In the genomic region with DNA sequence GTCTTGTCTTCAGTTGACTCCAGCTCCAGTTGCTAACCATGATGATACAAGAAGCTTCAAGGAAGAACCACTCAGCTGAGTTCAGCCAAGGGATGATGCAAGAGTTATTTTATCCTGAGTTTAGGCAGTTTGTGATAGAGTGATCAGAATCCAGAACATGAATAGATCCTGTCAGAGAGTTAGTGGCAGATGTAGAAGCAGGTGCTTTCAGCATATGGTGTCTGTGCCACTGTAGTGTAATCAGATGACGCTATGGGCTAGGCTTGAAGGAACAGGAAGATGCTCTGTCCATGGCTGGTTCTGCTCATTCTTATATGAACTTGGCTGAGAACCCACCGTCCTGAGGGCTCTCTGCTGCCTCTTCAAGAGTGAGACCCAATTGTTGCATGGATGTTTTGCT, we compare ENCODE assay signal across 30 mouse cellular contexts. TPM values are rescaled to one million over a fixed set of nuclear protein-coding genes. Genes with fewer than 3 reads are reported as not detected.
DNase-seq lines count a peak whose midpoint lies in the region; ATAC-seq lines count a peak whose summit lies in the region.
"Had no signal": no experiment of that assay in that cellular context is flagged by ENCODE, and none has a peak within 500 bp of the region (broad histone marks: within the 10 kb centered on the region; RNA-seq: fewer than 3 reads in every experiment).

No protein-coding gene starts in this region.

- no peaks in the 10 kb centered on the region for H3K36me3 ChIP-seq in forebrain, embryonic 16.5 days (ENCODE audit: control insufficient read depth, insufficient read depth)
- no peaks in the 10 kb centered on the region for H3K36me3 ChIP-seq in forebrain, embryonic 11.5 days (ENCODE audit: control insufficient read depth, insufficient read depth, low read length)
- H3K36me3 ChIP-seq: embryonic facial prominence, embryonic 10.5 days; embryonic facial prominence, embryonic 13.5 days; G1E; heart, embryonic 10.5 days; heart, embryonic 13.5 days; hindbrain, embryonic 12.5 days; intestine, embryonic 15.5 days had no signal

- H3K9ac ChIP-seq in forebrain, embryonic 16.5 days (replicated peaks; ENCODE audit: low read depth, low read length), result no peak overlapping the region
- no peak overlapping the region for H3K9ac ChIP-seq in forebrain, embryonic 11.5 days (ENCODE audit: low read length)
- H3K9ac ChIP-seq: embryonic facial prominence, embryonic 13.5 days; heart, embryonic 13.5 days; hindbrain, embryonic 12.5 days; intestine, embryonic 15.5 days had no signal

- H3K27ac ChIP-seq in forebrain, embryonic 16.5 days (ENCODE audit: low read length), result 0 out of 2 replicates have a peak overlapping the region, but pooled peaks have one; percentile 19
- no peak overlapping the region for H3K27ac ChIP-seq in forebrain, embryonic 11.5 days (ENCODE audit: low read depth, low read length)
- H3K27ac ChIP-seq: embryonic facial prominence, embryonic 10.5 days; embryonic facial prominence, embryonic 13.5 days; heart, adult 2 months; heart, embryonic 10.5 days; heart, embryonic 13.5 days; hindbrain, embryonic 12.5 days; intestine, embryonic 15.5 days had no signal

- intact Hi-C loops in gastrocnemius, postnatal 36 days (cut with DNase I), result no loop called here
- intact Hi-C loops in left cerebral cortex, postnatal 36 days (cut with DNase I), result no loop called here

- H3K4me2 ChIP-seq in forebrain, embryonic 16.5 days (ENCODE audit: low read length), result no peak overlapping the region
- H3K4me2 ChIP-seq in forebrain, embryonic 11.5 days (ENCODE audit: low read depth, low read length, severe bottlenecking), result no peak overlapping the region
- H3K4me2 ChIP-seq: embryonic facial prominence, embryonic 13.5 days; heart, embryonic 13.5 days; hindbrain, embryonic 12.5 days; intestine, embryonic 15.5 days had no signal

- WGBS in forebrain, embryonic 16.5 days, result 82% methylated on average over 2 of the region's 2 CpGs
- 89% methylated on average over 2 of the region's 2 CpGs for WGBS in forebrain, embryonic 11.5 days

- H3K4me3 ChIP-seq in forebrain, embryonic 16.5 days (replicated peaks; ENCODE audit: low read length), result no peak overlapping the region
- H3K4me3 ChIP-seq in forebrain, embryonic 11.5 days (ENCODE audit: low read depth, low read length), result no peak overlapping the region
- H3K4me3 ChIP-seq: embryonic facial prominence, embryonic 10.5 days; embryonic facial prominence, embryonic 13.5 days; erythroblast, embryonic 14.5 days; heart, adult 2 months; heart, embryonic 10.5 days; heart, embryonic 13.5 days; hindbrain, embryonic 12.5 days; intestine, embryonic 15.5 days had no signal

- no peak for DNase-seq in forebrain, embryonic 11.5 days (ENCODE audit: low spot score)
- peak; percentile 41 for DNase-seq in layer of hippocampus, adult 11-12 months (ENCODE audit: low spot score)
- no peak for DNase-seq in layer of hippocampus, postnatal 10 days (ENCODE audit: low spot score in 2 of 2)
- peak; percentile 37 for DNase-seq in layer of hippocampus, adult 9-10 months (ENCODE audit: low spot score)
- DNase-seq in gastrocnemius, postnatal 36 days, result no peak
- DNase-seq in left cerebral cortex, postnatal 36 days (ENCODE audit: low spot score in 2 of 2), result no peak
- DNase-seq: adrenal gland, postnatal 10 days; adrenal gland, postnatal 36 days; B cell, adult 2 months; cerebellum, adult 11 months; cerebellum, adult 8-10 months; embryo, embryonic 11 days; gastrocnemius, postnatal 25 days; heart, adult 2 months; heart, postnatal 14 days; heart, postnatal 4 days had no signal

- ATAC-seq in forebrain, embryonic 16.5 days, result no peak
- ATAC-seq in forebrain, embryonic 11.5 days (replicated peaks; ENCODE audit: low FRiP score), result no peak
- ATAC-seq: hindbrain, embryonic 16.5 days; intestine, embryonic 15.5 days; Patski had no signal

- H3K4me1 ChIP-seq in forebrain, embryonic 16.5 days (replicated peaks; ENCODE audit: control insufficient read depth, insufficient read depth, low read length), result peaks cover 10% of the 10 kb centered on the region
- H3K4me1 ChIP-seq in forebrain, embryonic 11.5 days (replicated peaks; ENCODE audit: control insufficient read depth, insufficient read depth, low read length), result no peaks in the 10 kb centered on the region
- H3K4me1 ChIP-seq: embryonic facial prominence, embryonic 10.5 days; embryonic facial prominence, embryonic 13.5 days; heart, embryonic 10.5 days; heart, embryonic 13.5 days; hindbrain, embryonic 12.5 days; intestine, embryonic 15.5 days had no signal

- H3K9me3 ChIP-seq in forebrain, embryonic 16.5 days (ENCODE audit: control insufficient read depth, low read length), result no peaks in the 10 kb centered on the region
- no peaks in the 10 kb centered on the region for H3K9me3 ChIP-seq in forebrain, embryonic 11.5 days (ENCODE audit: control insufficient read depth, low read length)
- H3K9me3 ChIP-seq: embryonic facial prominence, embryonic 10.5 days; embryonic facial prominence, embryonic 13.5 days; heart, embryonic 10.5 days; heart, embryonic 13.5 days; hindbrain, embryonic 12.5 days; intestine, embryonic 15.5 days had no signal

- no peaks in the 10 kb centered on the region for H3K27me3 ChIP-seq in forebrain, embryonic 16.5 days (replicated peaks; ENCODE audit: control insufficient read depth, insufficient read depth, low read length)
- no peaks in the 10 kb centered on the region for H3K27me3 ChIP-seq in forebrain, embryonic 11.5 days (ENCODE audit: control insufficient read depth, insufficient read depth, low read length)
- H3K27me3 ChIP-seq: CH12.LX; embryonic facial prominence, embryonic 13.5 days; heart, embryonic 13.5 days; hindbrain, embryonic 12.5 days; intestine, embryonic 15.5 days; Patski had no signal

RNA-seq across cellular contexts. Expression of a gene that starts 43.6 kb away (rescaled TPM):
- 195 and 214 TPM in 2 replicates for polyA plus RNA-seq in forebrain, embryonic 16.5 days (2015; fragmentation: Nextera tagmentation; extraction: Ambion mirVana)
- polyA plus RNA-seq in forebrain, embryonic 11.5 days (2014; fragmentation: Nextera tagmentation; extraction: Ambion mirVana), result 46.9 and 51.6 TPM in 2 replicates
- total RNA-seq in layer of hippocampus, postnatal 10 days (2021), result 100 to 1,000 TPM; 147 to 158 TPM
- total RNA-seq in gastrocnemius, postnatal 36 days (2021), result under 1 TPM in 1 of 2 experiments, not detected in 1; 0.05 TPM
- total RNA-seq in left cerebral cortex, postnatal 36 days (2021), result 100 to 1,000 TPM; 103 to 134 TPM
- total RNA-seq: CH12.LX; gastrocnemius, adult 8-10 months; granulocyte monocyte progenitor cell, adult 5-6 weeks had no signal
- polyA plus RNA-seq: erythroblast, embryonic 14.5 days; G1E; heart, adult 2 months had no signal

Comparison
In these comparisons a context has a peak if more than half of its experiments do, and no peak if none do; other contexts are left out.
1. DNase-seq: peak in layer of hippocampus, adult 11-12 months (single experiment) and layer of hippocampus, adult 9-10 months (single experiment); none in forebrain, embryonic 11.5 days (single experiment), layer of hippocampus, postnatal 10 days (0 of 2), gastrocnemius, postnatal 36 days (0 of 2) and left cerebral cortex, postnatal 36 days (0 of 2).
2. RNA of a gene that starts 43.6 kb away (total RNA-seq): 147 to 158 TPM in layer of hippocampus, postnatal 10 days and 103 to 134 TPM in left cerebral cortex, postnatal 36 days; 0.05 TPM in gastrocnemius, postnatal 36 days; every median in the first group is over 10 times any median in the second.